Mouse (Mus musculus) hindlimb bud, embryonic 11.5 days (tissue): ENCODE results near the gene Ap1b1.
"Not testable (repeated sequence)": the region's sequence is repeated elsewhere in the genome, so short reads cannot be mapped to it uniquely, and the experiment has no call there.

Source experiments
- DNase-seq: peaks from one replicate; pipeline ENCODE4 v3.0.0-alpha.2; 2012; ENCODE audit warnings: low read depth, low spot score; ENCODE audit errors: extremely low spot score

Gene Ap1b1

GRCm38 (mm10) chr11:5060756-5061412 lies 74.3 kb downstream of the Ap1b1 start:
- DNase-seq: no peak

GRCm38 (mm10) chr11:5061413-5062139 lies 75.0 kb downstream of the Ap1b1 start:
- no peak for DNase-seq

GRCm38 (mm10) chr11:5062326-5062725 lies 75.7 kb downstream of the Ap1b1 start:
- DNase-seq: no peak

- DNase-seq: no peak
These were observed 76.4 kb downstream of the Ap1b1 start for GRCm38 (mm10) chr11:5062860-5063505.

GRCm38 (mm10) chr11:5063561-5064281 lies 77.1 kb downstream of the Ap1b1 start:
- DNase-seq: no peak

GRCm38 (mm10) chr11:5064282-5065055 lies 77.8 kb downstream of the Ap1b1 start:
- DNase-seq: no peak

- no peak for DNase-seq
These were observed 78.6 kb downstream of the Ap1b1 start, which contains the start of gene Gas2l1 for GRCm38 (mm10) chr11:5065056-5065821. Gene Gas2l1 (minus strand): TSS chr11:5065327.

- no peak for DNase-seq
These were observed 80.4 kb downstream of the Ap1b1 start for GRCm38 (mm10) chr11:5067063-5067462.

GRCm38 (mm10) chr11:5068126-5068971 lies 81.7 kb downstream of the Ap1b1 start:
- no peak for DNase-seq

- no peak for DNase-seq
These were observed 88.3 kb downstream of the Ap1b1 start for GRCm38 (mm10) chr11:5074882-5075281.

GRCm38 (mm10) chr11:5075760-5076159 lies 89.1 kb downstream of the Ap1b1 start:
- no peak for DNase-seq

- not testable (repeated sequence) for DNase-seq
These were observed 90.2 kb downstream of the Ap1b1 start for GRCm38 (mm10) chr11:5076843-5077242.

GRCm38 (mm10) chr11:5089147-5089546 lies 102.5 kb downstream of the Ap1b1 start:
- DNase-seq: no peak

- DNase-seq: no peak
These were observed 105.1 kb downstream of the Ap1b1 start for GRCm38 (mm10) chr11:5091706-5092105.
